ENCODE assay signal across 19 mouse cellular contexts in the genomic region with DNA sequence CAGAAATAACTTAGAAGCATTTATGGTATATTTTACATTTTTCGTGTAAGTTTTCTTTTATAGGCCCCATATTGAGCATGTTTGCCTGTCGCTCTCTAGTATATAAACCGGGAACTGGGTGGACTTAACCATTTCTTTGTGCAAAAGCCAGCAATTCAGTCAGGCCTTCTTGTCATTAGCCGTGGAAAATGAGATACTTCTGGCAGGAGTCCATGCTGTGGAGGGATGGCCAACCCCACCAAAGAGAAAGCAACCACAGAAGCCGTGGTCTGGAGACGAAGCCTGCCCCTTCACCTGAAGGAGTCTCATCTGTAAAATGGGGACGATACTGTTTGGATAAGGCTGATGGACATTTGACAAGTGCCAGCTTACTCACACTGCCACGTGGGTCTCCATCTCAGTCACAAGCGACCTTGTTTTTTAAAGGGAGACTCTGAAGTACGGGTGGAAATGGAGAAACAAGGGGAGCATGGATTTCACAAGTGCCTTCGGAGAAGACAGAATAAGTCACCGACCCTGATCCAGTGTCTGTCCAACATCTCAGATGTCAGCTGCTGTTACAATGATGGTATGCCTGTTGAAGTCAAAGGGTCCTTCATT. TPM values are rescaled to one million over a fixed set of nuclear protein-coding genes. Genes with fewer than 3 reads are reported as not detected.
DNase-seq lines count a peak whose midpoint lies in the region; ATAC-seq and TF ChIP-seq lines count a peak whose summit lies in the region.
"Had no signal": no experiment of that assay in that cellular context is flagged by ENCODE, and none has a peak within 500 bp of the region (broad histone marks: within the 10 kb centered on the region; RNA-seq: fewer than 3 reads in every experiment).

No protein-coding gene starts in this region.

- no peak overlapping the region for H3K9ac ChIP-seq in kidney, embryonic 15.5 days
- no peak overlapping the region for H3K9ac ChIP-seq in lung, postnatal 0 days (replicated peaks; ENCODE audit: low read depth)
- H3K9ac ChIP-seq: hindbrain, embryonic 13.5 days; liver, embryonic 15.5 days had no signal

- H3K36me3 ChIP-seq in kidney, embryonic 15.5 days: no peaks in the 10 kb centered on the region
- no peaks in the 10 kb centered on the region for H3K36me3 ChIP-seq in lung, postnatal 0 days (ENCODE audit: insufficient read depth, low read length)
- H3K36me3 ChIP-seq: hindbrain, embryonic 13.5 days; liver, embryonic 15.5 days had no signal

- peak overlapping the region; percentile 62 for H3K4me3 ChIP-seq in gastrocnemius, adult 2 months
- no peak overlapping the region for H3K4me3 ChIP-seq in kidney, embryonic 15.5 days (replicated peaks)
- no peak overlapping the region for H3K4me3 ChIP-seq in lung, postnatal 0 days (ENCODE audit: low read depth, low read length)
- H3K4me3 ChIP-seq: hindbrain, embryonic 13.5 days; liver, embryonic 15.5 days had no signal

- ATAC-seq in kidney, embryonic 15.5 days (replicated peaks; ENCODE audit: low FRiP score): no peak
- no peak for ATAC-seq in lung, postnatal 0 days
- ATAC-seq: forebrain, embryonic 14.5 days had no signal

- no peak for TF ChIP-seq CTCF in gastrocnemius, adult 2 months (IDR thresholded peaks at IDR 0.05)
- TF ChIP-seq CTCF in lung, postnatal 0 days (IDR thresholded peaks at IDR 0.05): no peak

- H3K4me1 ChIP-seq in kidney, embryonic 15.5 days: peaks cover 81% of the 10 kb centered on the region
- peaks cover 30% of the 10 kb centered on the region; the same call in 1 of the 2 replicates for H3K4me1 ChIP-seq in lung, postnatal 0 days (ENCODE audit: insufficient read depth, low read depth, low read length)

- intact Hi-C loops in gastrocnemius, adult 2 months (cut with DNase I): loop anchor here (5.0 kb wide), 1 partner anchor 35 kb away; no protein-coding TSS in a partner anchor

- 53% methylated on average over 12 of the region's 12 CpGs for whole genome bisulfite sequencing in kidney, embryonic 15.5 days
- 60% methylated on average over 12 of the region's 12 CpGs for WGBS in lung, postnatal 0 days

- no peaks in the 10 kb centered on the region for H3K27me3 ChIP-seq in kidney, embryonic 15.5 days
- H3K27me3 ChIP-seq in lung, postnatal 0 days (replicated peaks; ENCODE audit: insufficient read depth, low read length): no peaks in the 10 kb centered on the region
- H3K27me3 ChIP-seq: hindbrain, embryonic 13.5 days; liver, embryonic 15.5 days had no signal

- no peak for TF ChIP-seq EP300 in lung, postnatal 0 days (IDR thresholded peaks at IDR 0.05)

- H3K27ac ChIP-seq in gastrocnemius, adult 2 months: peak overlapping the region; percentile 82
- H3K27ac ChIP-seq in kidney, embryonic 15.5 days: peak overlapping the region; percentile 88
- H3K27ac ChIP-seq in lung, postnatal 0 days (ENCODE audit: low read length): no peak overlapping the region
- H3K27ac ChIP-seq: hindbrain, embryonic 13.5 days; liver, embryonic 15.5 days had no signal

- no peaks in the 10 kb centered on the region for H3K9me3 ChIP-seq in kidney, embryonic 15.5 days (replicated peaks)
- H3K9me3 ChIP-seq in lung, postnatal 0 days (ENCODE audit: low read length): no peaks in the 10 kb centered on the region
- H3K9me3 ChIP-seq: G1E; hindbrain, embryonic 13.5 days; liver, embryonic 15.5 days had no signal

- H3K4me2 ChIP-seq in kidney, embryonic 15.5 days: no peak overlapping the region
- H3K4me2 ChIP-seq in lung, postnatal 0 days (replicated peaks; ENCODE audit: low read depth, low read length): no peak overlapping the region
- H3K4me2 ChIP-seq: hindbrain, embryonic 13.5 days; liver, embryonic 15.5 days had no signal

- DNase-seq in adrenal gland, adult 8-10 months: peak; percentile 45
- no peak for DNase-seq in adrenal gland, postnatal 25 days
- DNase-seq in gastrocnemius, adult 2 months: no peak
- DNase-seq in gastrocnemius, postnatal 4 days (ENCODE audit: low spot score in 2 of 2): no peak
- DNase-seq in kidney, postnatal 25 days: no peak
- peak; percentile 35 for DNase-seq in lung, postnatal 10 days
- no peak for DNase-seq in lung, postnatal 0 days (ENCODE audit: low spot score)
- DNase-seq: cerebellum, adult 18-20 months; cerebellum, postnatal 25 days; gastrocnemius, postnatal 25 days; heart, postnatal 4 days; kidney, adult 11 months; liver; midbrain, embryonic 14.5 days had no signal

RNA-seq across cellular contexts. Expression of gene Spred2, which starts 37.7 kb away (rescaled TPM):
- 10 to 100 TPM; 31.6 to 39.9 (median 37.2) TPM for total RNA-seq in adrenal gland, adult 8-10 months (2022)
- 30.1 and 34.5 TPM in 2 replicates for total RNA-seq in adrenal gland, postnatal 25 days (2021)
- 1 to 10 TPM; 5.6 to 7.8 TPM for total RNA-seq in gastrocnemius, adult 2 months (2021)
- 10 to 100 TPM; 21.2 to 26.4 TPM for total RNA-seq in gastrocnemius, postnatal 4 days (2021)
- 9.8 and 11.0 TPM in 2 replicates for polyA plus RNA-seq in kidney, embryonic 15.5 days (2015; fragmentation: Nextera tagmentation; extraction: Ambion mirVana)
- 3.9 and 4.9 TPM in 2 replicates for polyA plus RNA-seq in lung, postnatal 0 days (2015; fragmentation: Nextera tagmentation; extraction: Ambion mirVana)

Comparison
In these comparisons a context has a peak if more than half of its experiments do, and no peak if none do; other contexts are left out.
1. DNase-seq: peak in adrenal gland, adult 8-10 months (single experiment) and lung, postnatal 10 days (single experiment); none in adrenal gland, postnatal 25 days (single experiment), gastrocnemius, adult 2 months (single experiment), gastrocnemius, postnatal 4 days (0 of 2), kidney, postnatal 25 days (0 of 2) and lung, postnatal 0 days (single experiment).